Mouse (Mus musculus): ENCODE measurements around the gene Gvin1. TPM values are rescaled to one million over a fixed set of nuclear protein-coding genes. Genes with fewer than 3 reads are reported as not detected.

Gvin1 gene
- polyA plus RNA-seq (2014; fragmentation: Illumina TruSeq; extraction: RNeasy Lipid Tissue Mini Kit (QIAGEN cat#74804); ENCODE audit: low read depth, low replicate concordance): 13.4 TPM

DNA sequence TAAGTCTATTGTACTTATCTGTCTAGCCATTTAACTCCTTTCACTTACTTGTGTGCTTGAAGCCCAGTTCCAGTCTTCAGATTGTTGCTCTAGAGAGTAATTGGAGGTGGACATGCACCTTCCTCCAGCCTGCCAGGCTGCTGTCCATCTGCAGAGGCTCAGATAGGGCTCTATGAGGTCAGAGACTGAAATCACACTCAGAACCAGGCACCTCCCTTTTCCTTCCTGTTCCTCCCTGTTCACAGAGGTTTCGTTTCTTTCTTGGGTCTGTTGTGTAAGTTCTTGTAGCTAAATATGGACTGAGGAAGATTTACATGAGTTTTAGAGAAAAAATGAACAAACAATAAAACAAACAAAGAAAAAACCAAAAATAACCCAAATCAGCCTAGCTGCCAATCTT, at the start of gene Gvin1:
Gene Gvin1 (minus strand): TSS at position 150 of the 400 bp plus-strand sequence.

